Mouse (Mus musculus) lung, postnatal 0 days (tissue): ENCODE results near the gene Hps3.

Source experiments
- CTCF ChIP-seq: IDR thresholded peaks from 2 replicates; pipeline ENCODE4 v1.5.1; 2016; ENCODE audit warnings: antibody characterized with exemption, mild to moderate bottlenecking
- EP300 ChIP-seq: IDR thresholded peaks from 2 replicates; pipeline ENCODE4 v1.6.1; 2016; ENCODE audit warnings: antibody characterized with exemption, mild to moderate bottlenecking, control low read depth

GRCm38 (mm10) chr3:20030807-20031206 lies 4.3 kb downstream of the Hps3 start:
- TF ChIP-seq CTCF = no peak
- TF ChIP-seq EP300 = no peak
